Mouse (Mus musculus): Measurements from ENCODE around the gene Zfp94.

- no peak for TF ChIP-seq POLR2A (IDR thresholded peaks at IDR 0.05; ENCODE audit: insufficient read depth, low read depth, low read length)
- TF ChIP-seq CTCF (IDR thresholded peaks at IDR 0.05) = no peak
These were observed 49.0 kb upstream of the Zfp94 start for GRCm38 (mm10) chr7:24365258-24366014.

Data from heart, adult 2 months (tissue).